In the genomic region with DNA sequence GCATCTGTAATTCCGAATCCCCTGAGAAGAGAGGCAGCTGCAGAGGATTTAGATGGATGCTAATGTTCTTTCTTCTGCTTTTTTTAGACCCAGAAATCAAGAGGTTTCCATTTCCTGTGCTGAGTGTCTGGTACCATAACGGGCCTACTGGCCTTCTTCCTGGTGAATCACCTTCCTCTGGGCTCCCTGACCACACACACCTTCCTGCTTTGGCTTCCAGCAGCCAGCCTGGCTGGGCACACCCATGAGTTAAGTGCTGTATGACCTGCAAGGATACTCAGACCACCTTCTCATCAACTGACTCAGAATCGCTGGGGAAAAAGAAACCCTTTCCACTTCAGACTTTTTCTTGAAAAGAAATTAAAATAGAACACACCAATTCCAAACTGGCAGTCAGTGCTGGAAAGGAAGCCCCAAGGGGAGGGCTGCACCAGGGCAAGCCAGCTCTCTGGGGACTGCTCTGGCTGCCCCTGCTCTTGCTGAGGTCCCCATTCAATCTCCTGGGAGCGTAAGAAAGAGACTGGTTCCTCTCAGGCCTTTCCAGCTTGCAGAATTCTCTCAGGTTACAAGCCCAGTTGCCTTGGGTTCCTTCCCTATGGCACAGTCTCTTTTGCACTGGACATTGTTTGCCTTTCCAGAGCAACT, we compare ENCODE assay signal across 9 mouse cellular contexts. TPM values are rescaled to one million over a fixed set of nuclear protein-coding genes. Genes with fewer than 3 reads are reported as not detected.
DNase-seq lines count a peak whose midpoint lies in the region; ATAC-seq and TF ChIP-seq lines count a peak whose summit lies in the region.
"Had no signal": no experiment of that assay in that cellular context is flagged by ENCODE, and none has a peak within 500 bp of the region (broad histone marks: within the 10 kb centered on the region; RNA-seq: fewer than 3 reads in every experiment).

No protein-coding gene starts in this region.

- H3K27ac ChIP-seq in MEL (ENCODE audit: control insufficient read depth, low read depth, low read length): peak overlapping the region; percentile 57

- TF ChIP-seq CTCF in MEL (IDR thresholded peaks at IDR 0.05 in 2 of 3, conservative IDR thresholded peaks at IDR 0.05 in 1 of 3; ENCODE audit: control insufficient read depth in 1 of 3, insufficient read depth in 1 of 3, low read depth in 2 of 3, low read length in 3 of 3, poor library complexity in 1 of 3, severe bottlenecking in 1 of 3): no peak

- H3K4me1 ChIP-seq in MEL (ENCODE audit: control insufficient read depth in 1 of 2, insufficient read depth in 2 of 2, low read length in 2 of 2): peaks cover 57 to 65% of the 10 kb centered on the region in 2 experiments

- no peaks in the 10 kb centered on the region for H3K27me3 ChIP-seq in MEL (ENCODE audit: control insufficient read depth in 1 of 2, insufficient read depth in 2 of 2, low read length in 2 of 2)

- peaks cover 0 to 67% of the 10 kb centered on the region in 2 experiments; a peak in 2 of 4 replicates for H3K36me3 ChIP-seq in MEL (ENCODE audit: control insufficient read depth in 1 of 2, insufficient read depth in 2 of 2, low read length in 2 of 2)

- peak overlapping the region; percentile 8; the same call in 1 of the 2 replicates for H3K9ac ChIP-seq in MEL (ENCODE audit: control insufficient read depth, low read depth, low read length, poor library complexity, severe bottlenecking)

- intact Hi-C loops in gastrocnemius, postnatal 36 days (cut with DNase I): no loop called here
- intact Hi-C loops in heart, postnatal 25 days (cut with DNase I): no loop called here

- no peak for TF ChIP-seq RAD21 in MEL (IDR thresholded peaks at IDR 0.05; ENCODE audit: low read depth, low read length)

- no peaks in the 10 kb centered on the region for H3K79me2 ChIP-seq in MEL (ENCODE audit: control insufficient read depth, insufficient read depth, low read length, poor library complexity)

- no peaks in the 10 kb centered on the region for H3K9me3 ChIP-seq in MEL (replicated peaks; ENCODE audit: insufficient read depth, low read length)

- peak; percentile 21 for DNase-seq in gastrocnemius, postnatal 25 days
- no peak for DNase-seq in gastrocnemius, postnatal 36 days
- peak; percentile 69 for DNase-seq in MEL (ENCODE audit: low read depth, low spot score)
- DNase-seq in heart, postnatal 25 days (ENCODE audit: low spot score): peak; percentile 29
- no peak for DNase-seq in cerebellum, adult 9-10 months
- no peak for DNase-seq in thymus, postnatal 10 days (ENCODE audit: low spot score in 2 of 2)
- DNase-seq in frontal cortex, postnatal 14 days (ENCODE audit: low spot score in 2 of 2): no peak
- DNase-seq: embryo, embryonic 11 days had no signal

- peak; percentile 65 for ATAC-seq in megakaryocyte, adult 5-6 weeks (ENCODE audit: poor library complexity, severe bottlenecking)

- TF ChIP-seq POLR2A in MEL (IDR thresholded peaks at IDR 0.05; ENCODE audit: control insufficient read depth in 1 of 2, insufficient read depth in 1 of 2, low read depth in 1 of 2, low read length in 2 of 2, poor library complexity in 1 of 2): no peak

- H3K4me3 ChIP-seq in MEL (ENCODE audit: control insufficient read depth in 1 of 2, insufficient read depth in 1 of 2, low read depth in 2 of 2, low read length in 2 of 2): no peak overlapping the region

- peak; percentile 13 to 68; a peak in 2 of 4 replicates for TF ChIP-seq EP300 in MEL (IDR thresholded peaks at IDR 0.05; ENCODE audit: low read depth in 1 of 2, low read length in 2 of 2)

TF ChIP-seq in MEL, 35 proteins besides CTCF, POLR2A, EP300 and RAD21:
- TF ChIP-seq TCF12 (IDR thresholded peaks at IDR 0.05; ENCODE audit: low read depth, low read length): no peak
- peak; percentile 35 for TF ChIP-seq ETS1 (IDR thresholded peaks at IDR 0.05; ENCODE audit: low read depth, low read length)
- TF ChIP-seq RCOR1 (IDR thresholded peaks at IDR 0.05; ENCODE audit: low read depth, low read length): no peak; the same call in 1 of the 2 replicates
- peak; percentile 14; the same call in 1 of the 2 replicates for TF ChIP-seq TBP (IDR thresholded peaks at IDR 0.05; ENCODE audit: low read depth, low read length)
- no peak for TF ChIP-seq ZC3H11A (IDR thresholded peaks at IDR 0.05; ENCODE audit: low read depth, low read length)
- no peak for TF ChIP-seq NELFE (IDR thresholded peaks at IDR 0.05; ENCODE audit: low read depth, low read length)

RNA-seq across cellular contexts. Expression of a gene that starts 15.7 kb away (rescaled TPM):
- total RNA-seq in gastrocnemius, postnatal 25 days (2021): 1 to 10 TPM; 3.8 to 4.1 TPM
- 1 to 10 TPM; 3.0 to 4.8 TPM for total RNA-seq in gastrocnemius, postnatal 36 days (2021)
- total RNA-seq in MEL (2012; rRNA removed): 20.4 and 33.7 TPM in 2 replicates
- 10 to 100 TPM in 1 of 2 experiments, not detected in 1; 31.1 TPM for polyA plus RNA-seq in MEL (2012; ENCODE audit: insufficient read depth in 1 of 2, insufficient read length in 2 of 2, low read depth in 1 of 2, low replicate concordance in 2 of 2, missing spikeins in 1 of 2)
- total RNA-seq in heart, postnatal 25 days (2021): 1 to 10 TPM; 7.6 to 8.5 TPM
- 9.4 and 11.8 TPM in 2 replicates for total RNA-seq in megakaryocyte, adult 5-6 weeks (2015)
- 10.3 and 11.7 TPM in 2 replicates for total RNA-seq in megakaryocyte, adult 5-6 weeks (2017)

Comparison
In these comparisons a context has a peak if more than half of its experiments do, and no peak if none do; other contexts are left out.
1. DNase-seq: peak in gastrocnemius, postnatal 25 days (single experiment), MEL (single experiment) and heart, postnatal 25 days (single experiment); none in gastrocnemius, postnatal 36 days (0 of 2), cerebellum, adult 9-10 months (single experiment), thymus, postnatal 10 days (0 of 2) and frontal cortex, postnatal 14 days (0 of 2).